Mouse (Mus musculus) left cerebral cortex, adult 18-20 months (tissue): ENCODE results near the gene Rps21. TPM values are rescaled to one million over a fixed set of nuclear protein-coding genes. Genes with fewer than 3 reads are reported as not detected.
"Not testable (repeated sequence)": the region's sequence is repeated elsewhere in the genome, so short reads cannot be mapped to it uniquely, and the experiment has no call there.

ENCODE experiments used
- DNase-seq, 2 experiments: peaks; one replicate each; pipeline ENCODE4 v3.0.0; 2021 to 2022; ENCODE audit warnings: low spot score in 2 of 2, mixed read lengths in 1 of 2
- total RNA-seq, 2 experiments: library from RNA; stranded (reverse); gene quantifications; 2 replicates each; pipeline ENCODE4 v1.2.3; 2021

Gene Rps21
- total RNA-seq, 2 experiments from 2014 or later = 728 to 804 TPM

- DNase-seq = no peak
Measured at GRCm38 (mm10) chr2:180257963-180258865, 1.0 kb downstream of the Rps21 start.

- DNase-seq = not testable (repeated sequence)
Measured at GRCm38 (mm10) chr2:180258951-180259484, 1.8 kb downstream of the Rps21 start.

DNA sequence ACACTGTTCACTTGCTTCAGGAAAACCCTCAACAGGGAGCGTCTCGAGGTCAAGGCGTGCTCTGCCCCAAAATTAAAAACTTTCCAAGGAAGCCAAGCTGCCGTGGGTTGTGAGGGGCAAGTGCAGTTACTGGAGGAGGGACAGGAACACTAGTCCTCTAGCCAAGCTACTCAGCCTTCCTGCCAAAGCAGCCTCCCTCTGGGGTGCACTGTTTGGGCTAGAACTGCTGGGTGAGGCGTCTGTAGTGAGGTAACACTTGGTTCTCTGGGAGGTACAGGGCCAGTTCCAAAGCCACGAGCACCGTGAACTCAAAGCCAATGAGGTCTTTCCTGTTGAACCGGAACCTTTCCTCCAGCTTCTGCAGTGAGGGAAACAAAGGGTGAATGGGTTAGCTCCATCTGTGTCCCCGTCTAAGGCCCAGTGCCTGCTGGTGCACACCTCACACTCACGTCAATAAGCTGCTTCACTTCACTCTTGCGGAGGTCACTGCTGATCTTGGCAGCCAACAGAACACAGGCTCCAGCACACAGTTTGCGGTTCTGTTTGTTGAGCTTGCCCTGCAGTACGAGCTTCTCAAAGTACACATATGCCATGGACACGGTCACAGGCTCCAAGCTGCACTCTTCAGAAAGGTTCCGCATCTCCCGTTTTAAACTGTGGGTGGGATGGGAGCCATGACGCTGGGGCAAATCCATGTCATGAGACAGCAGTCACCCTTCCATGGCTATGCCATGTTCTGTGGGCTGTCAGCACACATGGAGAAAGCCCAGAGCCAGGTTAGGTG is 2.8 kb downstream of the Rps21 start:
- DNase-seq = not testable (repeated sequence)

- no peak for DNase-seq
Measured at GRCm38 (mm10) chr2:180260610-180261480, 3.7 kb downstream of the Rps21 start.

- DNase-seq = no peak
Measured at GRCm38 (mm10) chr2:180261901-180262300, 4.7 kb downstream of the Rps21 start.

GRCm38 (mm10) chr2:180262441-180262840 is 5.3 kb downstream of the Rps21 start:
- no peak for DNase-seq

DNA sequence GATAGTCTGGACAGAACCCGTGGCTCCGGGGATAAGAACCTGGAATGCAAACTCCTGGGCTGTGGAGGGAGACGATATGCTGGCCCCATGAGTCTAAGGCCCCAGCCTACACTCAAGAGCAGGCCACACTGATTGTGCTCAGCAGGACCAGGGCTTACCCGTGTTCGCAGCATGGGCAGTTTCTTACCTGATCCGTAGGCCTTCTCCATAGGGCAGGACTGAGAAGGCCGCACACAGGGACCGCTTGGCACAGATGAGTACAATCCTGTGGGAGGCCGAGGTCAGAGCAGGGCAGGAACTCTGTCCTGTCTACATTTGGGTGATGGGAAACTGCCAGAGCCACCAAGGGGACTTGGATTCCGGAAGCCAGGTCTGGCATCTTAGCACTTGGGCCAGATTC is 5.7 kb downstream of the Rps21 start:
- no peak for DNase-seq

DNA sequence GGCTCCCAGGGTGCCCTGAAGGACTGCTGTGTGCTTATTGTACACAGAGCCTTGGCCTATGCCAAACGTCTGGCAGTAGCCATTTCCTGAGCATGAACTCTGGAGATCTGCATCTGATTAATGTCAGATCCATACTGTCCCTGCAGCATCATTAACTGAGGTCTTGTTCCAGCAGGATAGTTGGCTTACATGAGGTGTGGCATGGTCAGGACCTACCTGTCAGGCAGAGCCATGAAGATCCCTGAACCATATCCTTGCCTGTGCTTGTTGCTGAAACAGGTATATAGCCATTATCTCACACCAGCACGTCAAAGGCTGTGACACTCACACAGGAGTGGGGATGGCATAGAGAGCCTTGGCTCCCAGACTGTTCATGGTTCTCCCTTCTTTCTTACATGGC is 10.8 kb downstream of the Rps21 start:
- DNase-seq = no peak

- no peak for DNase-seq
Measured at GRCm38 (mm10) chr2:180269329-180269728, 12.2 kb downstream of the Rps21 start.

GRCm38 (mm10) chr2:180270537-180271255 is 13.5 kb downstream of the Rps21 start:
- DNase-seq = no peak

DNA sequence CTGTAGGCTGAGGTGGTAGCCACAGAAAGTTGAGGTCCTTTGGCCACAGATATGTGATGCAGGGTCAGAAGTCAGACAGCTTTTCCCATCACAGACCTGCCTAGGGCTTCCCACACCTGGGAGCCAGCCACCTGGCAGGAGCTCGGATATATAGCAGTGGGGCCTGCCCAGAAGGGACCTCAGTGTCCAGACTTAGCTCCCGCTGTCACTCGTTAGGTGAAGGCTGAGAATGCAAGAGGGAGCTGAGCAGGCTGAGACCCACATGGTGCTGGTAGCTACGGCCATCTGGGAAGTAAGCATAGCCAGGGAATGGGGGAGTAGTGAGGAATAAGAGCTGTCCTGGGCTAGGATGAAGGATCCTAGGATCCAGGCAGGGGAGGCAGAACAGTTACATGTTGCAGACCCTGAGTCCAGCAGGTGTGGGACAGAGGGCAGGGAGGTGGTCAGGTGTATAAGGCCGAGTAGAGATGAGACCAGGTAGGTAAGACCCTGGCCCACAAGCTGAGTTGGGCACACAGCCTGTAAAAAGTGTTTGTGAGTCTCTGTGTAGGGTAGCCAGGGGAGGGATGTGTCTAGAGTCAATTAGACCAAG is 14.7 kb downstream of the Rps21 start:
- DNase-seq = no peak

DNA sequence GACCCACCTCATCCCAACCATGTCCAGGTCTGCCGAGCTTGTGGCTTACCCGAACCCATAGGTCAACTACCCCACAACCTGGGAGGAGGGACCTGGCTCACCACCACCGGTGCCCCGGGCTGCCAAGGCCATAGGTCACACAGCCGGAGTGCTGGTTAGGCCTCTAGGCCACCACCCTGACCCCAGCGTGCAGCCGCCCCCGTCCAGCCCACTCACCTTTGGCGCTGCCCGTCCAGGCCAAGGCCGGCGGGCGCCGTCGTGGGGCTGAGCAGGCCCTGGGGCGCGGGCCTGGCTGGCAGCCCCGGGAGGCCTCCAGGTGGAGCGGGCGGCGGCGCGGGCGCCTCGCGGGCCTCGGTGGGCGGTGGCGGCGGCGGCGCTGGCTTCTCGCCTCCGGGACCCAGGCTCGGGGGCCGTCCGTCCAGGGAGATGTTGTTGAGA is 15.7 kb downstream of the Rps21 start:
- DNase-seq = no peak

DNA sequence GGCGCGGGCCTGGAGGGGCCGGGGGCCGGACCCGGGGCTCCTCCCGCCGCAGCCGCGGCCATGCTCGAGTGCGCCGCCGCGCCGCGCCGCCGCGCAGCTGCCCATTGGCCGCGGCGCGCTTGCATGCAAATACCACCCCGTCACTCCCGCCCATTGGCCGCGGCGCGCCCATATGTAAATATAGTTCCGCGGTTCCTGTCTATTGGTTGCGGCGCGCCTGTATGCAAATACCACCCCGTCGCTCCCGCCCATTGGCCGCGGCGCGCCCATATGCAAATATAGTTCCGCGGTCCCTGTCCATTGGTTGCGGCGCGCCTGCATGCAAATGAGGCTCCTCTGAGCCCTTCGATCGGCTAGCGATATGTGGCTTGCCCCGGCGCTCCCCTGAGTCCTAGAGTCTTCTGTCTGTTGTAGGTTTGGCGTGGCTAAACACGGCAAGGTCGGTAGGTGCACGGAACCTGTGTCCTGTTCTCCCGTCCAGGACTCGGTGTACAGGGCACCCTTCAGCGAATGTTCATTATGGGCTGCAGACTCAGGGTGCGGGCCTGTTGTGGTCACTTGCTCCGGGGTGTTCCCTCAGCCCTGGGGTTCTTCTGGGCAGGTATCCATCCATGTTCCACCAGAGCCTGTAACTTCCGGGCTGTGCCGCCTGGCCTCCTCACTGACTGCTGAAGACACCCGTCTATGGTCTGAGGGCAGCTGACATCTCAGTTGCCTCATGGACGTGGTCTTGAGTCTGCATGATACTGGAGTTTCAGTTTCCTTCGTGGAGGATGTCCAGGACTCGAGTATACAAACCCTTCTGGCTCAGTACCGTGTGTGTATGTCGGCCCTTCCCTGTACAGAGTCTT is 16.4 kb downstream of the Rps21 start, which contains the start of gene Cables2:
Cables2 (minus strand) TSS at position 103 of the 851 bp plus-strand sequence.
- DNase-seq = peak; percentile 85 to 93

- DNase-seq = no peak
Measured at GRCm38 (mm10) chr2:180274523-180274922, 17.3 kb downstream of the Rps21 start.

DNA sequence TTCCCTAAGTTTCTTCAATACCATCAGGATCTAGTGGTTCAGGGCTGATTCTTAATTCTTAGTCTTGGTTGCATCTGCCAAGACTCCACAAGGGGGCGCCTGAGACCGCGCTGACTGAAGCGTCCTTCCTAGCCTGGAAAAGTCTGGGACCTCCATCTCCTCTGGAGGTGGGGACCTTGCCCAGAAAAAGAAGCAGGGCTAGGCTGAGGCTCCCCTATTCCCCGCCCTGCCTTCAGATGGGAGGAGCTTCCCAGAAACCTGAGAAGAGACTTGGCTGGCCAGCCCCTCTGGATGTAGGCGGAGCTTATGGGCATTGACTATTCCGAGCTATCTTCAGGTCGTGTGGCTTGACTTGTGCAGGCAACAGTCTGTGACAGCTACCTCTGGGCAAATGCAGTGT is 18.7 kb downstream of the Rps21 start:
- peak; percentile 78 to 80 for DNase-seq

DNA sequence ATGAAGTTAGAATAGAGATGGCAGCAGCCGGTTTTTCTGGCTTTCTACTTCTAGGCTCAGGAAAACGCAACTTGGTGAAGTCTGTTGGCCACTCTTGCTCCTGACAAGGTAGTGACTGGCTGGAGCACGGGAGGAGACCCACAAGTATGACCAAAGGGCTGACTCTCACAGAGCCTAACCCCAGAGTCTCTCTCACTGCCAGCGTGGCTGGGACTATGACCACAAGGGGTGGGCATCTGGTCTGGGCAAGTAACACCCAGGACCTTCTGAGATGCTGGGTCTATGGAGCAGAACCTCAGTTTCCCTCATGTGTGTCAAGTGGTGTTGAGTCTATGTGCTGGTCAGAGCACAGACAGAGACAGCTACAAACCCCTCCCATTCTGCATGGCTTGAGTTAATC is 19.2 kb downstream of the Rps21 start:
- no peak for DNase-seq

GRCm38 (mm10) chr2:180276851-180277259 is 19.7 kb downstream of the Rps21 start:
- no peak for DNase-seq

GRCm38 (mm10) chr2:180277773-180278320 is 20.7 kb downstream of the Rps21 start:
- DNase-seq = no peak
